Mouse (Mus musculus) lung, adult 2 months (tissue): ENCODE results near the gene Rom1.

Experiments used
- CTCF ChIP-seq: fragments of 200-500 bp; IDR thresholded peaks from 2 replicates; pipeline ENCODE4 v1.5.1; 2011; ENCODE audit warnings: mild to moderate bottlenecking, low read length, control low read depth; ENCODE audit not compliant: insufficient read depth
- POLR2A ChIP-seq: fragments of 200-500 bp; IDR thresholded peaks from 2 replicates; pipeline ENCODE4 v1.6.1; 2011; ENCODE audit warnings: low read depth, mild to moderate bottlenecking, control low read depth, low read length, borderline replicate concordance; ENCODE audit errors: extremely low read depth

DNA sequence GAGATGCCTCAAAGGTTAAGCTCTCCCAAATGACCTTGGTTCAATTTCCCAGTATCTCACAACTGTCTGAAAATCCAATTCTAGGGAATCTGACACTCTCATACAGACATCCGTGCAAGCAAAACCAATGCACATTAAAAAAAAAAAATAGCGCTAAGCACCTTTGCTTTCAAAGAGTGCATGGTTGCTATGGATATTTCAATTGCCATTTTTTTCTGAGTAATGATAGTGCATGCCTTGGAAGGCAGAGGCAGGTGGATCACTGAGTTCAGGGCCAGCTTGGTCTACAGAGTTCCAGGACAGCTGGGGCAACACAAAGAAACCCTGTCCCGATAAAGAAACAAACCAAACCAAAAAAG lies 48.1 kb downstream of the Rom1 start:
- TF ChIP-seq CTCF (no peak), POLR2A (no peak)
